Mouse (Mus musculus) B cell, adult 2 months (primary cell): ENCODE data around the gene Cd244a.
A peak's percentile ranks its signal among the peaks of the same experiment; 100 is the strongest.

Experiments used
- DNase-seq, 2 experiments: peaks; one replicate each; pipeline ENCODE4 v3.0.0; 2022

The Cd244a gene

GRCm38 (mm10) chr1:171584584-171584983 is 25.6 kb downstream of the Cd244a start:
- DNase-seq = no peak

- no peak for DNase-seq
These were observed 45.7 kb downstream of the Cd244a start for GRCm38 (mm10) chr1:171604686-171605085.

- DNase-seq = peak; percentile 25 to 26
These were observed 47.7 kb downstream of the Cd244a start for GRCm38 (mm10) chr1:171606656-171607055.

- DNase-seq = peak; percentile 72 to 73
These were observed 48.2 kb downstream of the Cd244a start, which contains the start of gene Ly9 for GRCm38 (mm10) chr1:171607176-171607575. Ly9 (minus strand) TSS chr1:171607410.

- peak; percentile 65 for DNase-seq
These were observed 51.0 kb downstream of the Cd244a start for GRCm38 (mm10) chr1:171610026-171610425.

- DNase-seq = peak; percentile 57 to 61
These were observed 51.8 kb downstream of the Cd244a start for GRCm38 (mm10) chr1:171610781-171611180.

- peak; percentile 62 to 63 for DNase-seq
These were observed 55.0 kb downstream of the Cd244a start for GRCm38 (mm10) chr1:171613962-171614361.

- peak; percentile 40 for DNase-seq
These were observed 58.0 kb downstream of the Cd244a start for GRCm38 (mm10) chr1:171616881-171617515.

GRCm38 (mm10) chr1:171619001-171619400 is 60.0 kb downstream of the Cd244a start:
- DNase-seq = peak; percentile 70 to 75

- DNase-seq = no peak
These were observed 60.7 kb downstream of the Cd244a start for GRCm38 (mm10) chr1:171619645-171620044.

- no peak for DNase-seq
These were observed 61.1 kb downstream of the Cd244a start for GRCm38 (mm10) chr1:171620091-171620490.

GRCm38 (mm10) chr1:171627801-171628200 is 68.8 kb downstream of the Cd244a start:
- DNase-seq = no peak

- DNase-seq = no peak
These were observed 70.2 kb downstream of the Cd244a start for GRCm38 (mm10) chr1:171629168-171629567.

- DNase-seq = no peak
These were observed 71.0 kb downstream of the Cd244a start for GRCm38 (mm10) chr1:171630041-171630440.

GRCm38 (mm10) chr1:171630912-171631311 is 71.9 kb downstream of the Cd244a start:
- DNase-seq = no peak

GRCm38 (mm10) chr1:171631447-171631846 is 72.5 kb downstream of the Cd244a start:
- DNase-seq = peak in 1 of 2 experiments; percentile 18

GRCm38 (mm10) chr1:171635696-171636095 is 76.7 kb downstream of the Cd244a start:
- no peak for DNase-seq

- no peak for DNase-seq
These were observed 78.1 kb downstream of the Cd244a start for GRCm38 (mm10) chr1:171637101-171637500.

GRCm38 (mm10) chr1:171638686-171639085 is 79.7 kb downstream of the Cd244a start:
- DNase-seq = no peak

GRCm38 (mm10) chr1:171640796-171641195 is 81.8 kb downstream of the Cd244a start:
- DNase-seq = no peak

GRCm38 (mm10) chr1:171643612-171644011 is 84.6 kb downstream of the Cd244a start:
- peak in 1 of 2 experiments; percentile 31 for DNase-seq

GRCm38 (mm10) chr1:171646429-171646940 is 87.5 kb downstream of the Cd244a start:
- peak; percentile 35 to 37 for DNase-seq

GRCm38 (mm10) chr1:171647716-171648115 is 88.7 kb downstream of the Cd244a start:
- DNase-seq = peak; percentile 33 to 37

GRCm38 (mm10) chr1:171648840-171649239 is 89.8 kb downstream of the Cd244a start:
- peak in 1 of 2 experiments; percentile 47 for DNase-seq

GRCm38 (mm10) chr1:171652734-171653133 is 93.7 kb downstream of the Cd244a start, which contains the start of gene Slamf7:
Slamf7 (minus strand) TSS chr1:171653035.
- no peak for DNase-seq
